Mouse (Mus musculus) CH12.LX (cell line): ENCODE data around the gene Clcn6. TPM values are rescaled to one million over a fixed set of nuclear protein-coding genes. Genes with fewer than 3 reads are reported as not detected.

Source experiments
- DNase-seq: peaks from one replicate; pipeline ENCODE4 v3.0.0-alpha.2; 2013; ENCODE audit errors: extremely low read depth
- H3K27ac ChIP-seq: 2 replicates; pipeline ENCODE4 v1.5.1; 2012; ENCODE audit warnings: low read depth, mild to moderate bottlenecking, control low read depth, moderate library complexity; ENCODE audit not compliant: insufficient read depth
- H3K27me3 ChIP-seq: replicated peaks from 2 replicates; pipeline ENCODE3; 2012; ENCODE audit warnings: inconsistent platforms
- H3K36me3 ChIP-seq, 2 experiments: replicated peaks in 1 of 2; 2 replicates each; pipeline versions ENCODE3 to v1.6.1; 2012; ENCODE audit warnings: inconsistent platforms in 1 of 2, low read length in 1 of 2, mild to moderate bottlenecking in 1 of 2, mixed read lengths in 1 of 2, moderate library complexity in 1 of 2; ENCODE audit not compliant: control insufficient read depth in 1 of 2, insufficient read depth in 1 of 2
- H3K4me1 ChIP-seq, 2 experiments: 2 replicates each; pipeline ENCODE4 v1.6.1; 2012; ENCODE audit warnings: inconsistent platforms in 1 of 2, moderate library complexity in 1 of 2; ENCODE audit not compliant: insufficient read depth in 2 of 2, control insufficient read depth in 1 of 2
- H3K4me2 ChIP-seq: 2 replicates; pipeline ENCODE4 v1.6.1; 2012; ENCODE audit warnings: low read depth, mild to moderate bottlenecking, control low read depth; ENCODE audit not compliant: poor library complexity, insufficient read depth, severe bottlenecking
- H3K4me3 ChIP-seq, 3 experiments: fragments of 150-350 bp in 1 of 3; sonication (generic) in 1 of 3; replicated peaks in 1 of 3; 2 replicates each; pipeline versions ENCODE3 to v1.5.1; 2011 to 2012; ENCODE audit warnings: low read depth in 2 of 3, low read length in 2 of 3, mild to moderate bottlenecking in 2 of 3, moderate library complexity in 2 of 3, control low read depth in 1 of 3, improper control_type of control experiment in 1 of 3, inconsistent platforms in 1 of 3, mixed read lengths in 1 of 3; ENCODE audit not compliant: poor library complexity in 1 of 3
- H3K79me2 ChIP-seq: replicated peaks from 2 replicates; pipeline ENCODE4 v1.6.1; 2012; ENCODE audit warnings: mild to moderate bottlenecking, moderate library complexity; ENCODE audit not compliant: control insufficient read depth, poor library complexity, insufficient read depth, severe bottlenecking; ENCODE audit errors: extremely low read depth
- H3K9ac ChIP-seq: 2 replicates; pipeline ENCODE4 v1.6.1; 2012; ENCODE audit warnings: low read depth, mild to moderate bottlenecking, control low read depth, moderate library complexity; ENCODE audit not compliant: insufficient read depth
- H3K9me3 ChIP-seq: replicated peaks from 2 replicates; pipeline ENCODE3; 2012; ENCODE audit warnings: low read length, inconsistent platforms, mixed read lengths
- BHLHE40 ChIP-seq: IDR thresholded peaks from 2 replicates; pipeline ENCODE4 v1.6.1; 2011; ENCODE audit warnings: mild to moderate bottlenecking, low read depth, low read length, improper control_type of control experiment
- CHD2 ChIP-seq: IDR thresholded peaks from 2 replicates; pipeline ENCODE4 v1.6.1; 2011; ENCODE audit warnings: low read length, improper control_type of control experiment
- CTCF ChIP-seq, 2 experiments: IDR thresholded peaks in 1 of 2; conservative IDR thresholded peaks in 1 of 2; 2 replicates each; pipeline ENCODE4 v1.5.1; 2011 to 2012; ENCODE audit warnings: low read depth in 2 of 2, low read length in 2 of 2, improper control_type of control experiment in 1 of 2, inconsistent platforms in 1 of 2, mild to moderate bottlenecking in 1 of 2, moderate library complexity in 1 of 2
- EP300 ChIP-seq: IDR thresholded peaks from 2 replicates; pipeline ENCODE4 v1.6.1; 2011; ENCODE audit warnings: low read length, improper control_type of control experiment
- ETS1 ChIP-seq: conservative IDR thresholded peaks from 2 replicates; pipeline ENCODE4 v1.6.1; 2012; ENCODE audit warnings: low read depth, mild to moderate bottlenecking, inconsistent platforms, low read length, improper control_type of control experiment, moderate library complexity
- GABPA ChIP-seq: IDR thresholded peaks from 2 replicates; pipeline ENCODE4 v1.6.1; 2012; ENCODE audit warnings: low read depth, low read length, improper control_type of control experiment, inconsistent platforms; ENCODE audit not compliant: insufficient replicate concordance
- HCFC1 ChIP-seq: IDR thresholded peaks from 2 replicates; pipeline ENCODE4 v1.6.1; 2012; ENCODE audit warnings: low read depth, mild to moderate bottlenecking, inconsistent platforms, low read length, improper control_type of control experiment
- IRF4 ChIP-seq: IDR thresholded peaks from 2 replicates; pipeline ENCODE4 v1.6.1; 2014; ENCODE audit warnings: low read depth, mild to moderate bottlenecking, inconsistent platforms, low read length, improper control_type of control experiment
- KAT2A ChIP-seq: IDR thresholded peaks from 2 replicates; pipeline ENCODE4 v1.6.1; 2012; ENCODE audit warnings: low read length, improper control_type of control experiment, inconsistent platforms; ENCODE audit not compliant: insufficient replicate concordance
- MAFK ChIP-seq: IDR thresholded peaks from 2 replicates; pipeline ENCODE4 v1.6.1; 2011; ENCODE audit warnings: low read length, improper control_type of control experiment; ENCODE audit not compliant: insufficient replicate concordance
- MAX ChIP-seq: IDR thresholded peaks from 2 replicates; pipeline ENCODE4 v1.6.1; 2011; ENCODE audit warnings: low read length, improper control_type of control experiment
- MAZ ChIP-seq: IDR thresholded peaks from 2 replicates; pipeline ENCODE4 v1.6.1; 2012; ENCODE audit warnings: low read depth, mild to moderate bottlenecking, inconsistent platforms, low read length, improper control_type of control experiment, moderate library complexity
- MXI1 ChIP-seq: IDR thresholded peaks from 2 replicates; pipeline ENCODE4 v1.6.1; 2011; ENCODE audit warnings: mild to moderate bottlenecking, low read depth, low read length, improper control_type of control experiment
- PAX5 ChIP-seq: IDR thresholded peaks from 2 replicates; pipeline ENCODE4 v1.6.1; 2012; ENCODE audit warnings: low read length, inconsistent platforms, mixed read lengths
- RAD21 ChIP-seq: IDR thresholded peaks from 2 replicates; pipeline ENCODE4 v1.6.1; 2011; ENCODE audit warnings: low read depth, mild to moderate bottlenecking, low read length, improper control_type of control experiment, moderate library complexity
- SIN3A ChIP-seq: IDR thresholded peaks from 2 replicates; pipeline ENCODE4 v1.6.1; 2012; ENCODE audit warnings: low read length, improper control_type of control experiment, inconsistent platforms
- SMC3 ChIP-seq: IDR thresholded peaks from 2 replicates; pipeline ENCODE4 v1.6.1; 2011; ENCODE audit warnings: low read depth, low read length, improper control_type of control experiment
- TCF12 ChIP-seq: IDR thresholded peaks from 2 replicates; pipeline ENCODE4 v1.6.1; 2014; ENCODE audit warnings: low read depth, mild to moderate bottlenecking, inconsistent platforms, low read length, improper control_type of control experiment
- UBTF ChIP-seq: IDR thresholded peaks from 2 replicates; pipeline ENCODE4 v1.6.1; 2012; ENCODE audit warnings: low read depth, mild to moderate bottlenecking, inconsistent platforms, low read length, improper control_type of control experiment, moderate library complexity
- USF1 ChIP-seq: IDR thresholded peaks from 2 replicates; pipeline ENCODE4 v1.6.1; 2014; ENCODE audit warnings: low read depth, mild to moderate bottlenecking, inconsistent platforms, low read length, improper control_type of control experiment
- ZC3H11A ChIP-seq: IDR thresholded peaks from 2 replicates; pipeline ENCODE4 v1.6.1; 2012; ENCODE audit warnings: low read depth, mild to moderate bottlenecking, inconsistent platforms, low read length, improper control_type of control experiment
- ZNF384 ChIP-seq: IDR thresholded peaks from 2 replicates; pipeline ENCODE4 v1.6.1; 2012; ENCODE audit warnings: low read depth, low read length, improper control_type of control experiment, inconsistent platforms
- dilution Hi-C: fragments of 300-500 bp; cut with MboI; formaldehyde crosslinking; loops from 2 replicates; pipeline ENCODE4 v1.14.3; 2020; ENCODE audit warnings: low sequenced_read_pairs; ENCODE audit not compliant: extremely low pct_unique_long_range_greater_than_20kb, extremely low pct_ligation_motif_present
- in situ Hi-C: fragments of 300-500 bp; cut with MboI; formaldehyde crosslinking; loops from 3 replicates; pipeline ENCODE4 v1.14.3; 2019; ENCODE audit warnings: low sequenced_read_pairs, low pct_ligation_motif_present, low pct_unique_long_range_greater_than_20kb, mixed read lengths
- polyA plus RNA-seq: library from polyadenylated mRNA; unstranded; fragments of >175 nt; gene quantifications from 2 replicates; pipeline ENCODE4 v1.2.1, GENCODE M21; 2012; ENCODE audit warnings: low read depth; ENCODE audit not compliant: insufficient read length
- total RNA-seq, 2 experiments: library from RNA; depleted of rRNA; stranded (reverse); fragments of 300-350 nt in 1 of 2; fragments of >200 nt in 1 of 2; gene quantifications; 2 replicates each; pipeline ENCODE4 v1.2.3; 2012 to 2014

The Clcn6 gene
- total and polyA plus RNA-seq, 3 experiments: 4.8 to 10.6 (median 5.7) TPM

GRCm38 (mm10) chr4:148074521-148075189 is 36.0 kb upstream of the Clcn6 start:
- Histone ChIP-seq H3K36me3 (peaks cover 2 to 9% of the 10 kb centered on the region in 2 experiments), H3K79me2 (no peaks in the 10 kb centered on the region), H3K4me3 (peak overlapping the region; percentile 17 to 29 (median 23)), H3K4me1 (peaks cover 15 to 23% of the 10 kb centered on the region in 2 experiments), H3K9me3 (no peaks in the 10 kb centered on the region), H3K27me3 (peaks cover 3% of the 10 kb centered on the region), H3K9ac (peak overlapping the region; percentile 35), H3K4me2 (peak overlapping the region; percentile 64), H3K27ac (no peak overlapping the region)
- dilution Hi-C loops (no loop called here), in situ Hi-C loops (no loop called here)
- DNase-seq: peak; percentile 39
- no peak for TF ChIP-seq MAFK
- peak; percentile 67 for TF ChIP-seq BHLHE40
- TF ChIP-seq RAD21: peak; percentile 12
- TF ChIP-seq UBTF: no peak
- peak; percentile 57; the same call in 1 of the 2 replicates for TF ChIP-seq MAX
- no peak for TF ChIP-seq USF1
- TF ChIP-seq SMC3: peak; percentile 31
- peak; percentile 96 for TF ChIP-seq ZNF384
- no peak for TF ChIP-seq MAZ
- peak in 1 of 2 experiments; percentile 64; a peak in 2 of 4 replicates for TF ChIP-seq CTCF (conservative IDR thresholded peaks at IDR 0.05 in 1 of 2, IDR thresholded peaks at IDR 0.05 in 1 of 2; ENCODE audit: low read depth in 2 of 2, low read length in 2 of 2)

GRCm38 (mm10) chr4:148071508-148071907 is 32.9 kb upstream of the Clcn6 start:
- H3K27ac ChIP-seq: no peak overlapping the region
- DNase-seq: peak; percentile 48
- H3K4me3 ChIP-seq: no peak overlapping the region
- H3K9ac ChIP-seq: no peak overlapping the region
- H3K4me2 ChIP-seq: no peak overlapping the region
- peaks cover 25 to 41% of the 10 kb centered on the region in 2 experiments for H3K4me1 ChIP-seq
- dilution Hi-C loops: no loop called here
- in situ Hi-C loops: no loop called here
- no peaks in the 10 kb centered on the region for H3K36me3 ChIP-seq
- no peaks in the 10 kb centered on the region for H3K79me2 ChIP-seq
- TF ChIP-seq SIN3A: 0 out of 2 replicates have a peak, but pooled peaks have one; percentile 41
- TF ChIP-seq KAT2A: no peak
- TF ChIP-seq SMC3: no peak
- TF ChIP-seq CTCF (conservative IDR thresholded peaks at IDR 0.05 in 1 of 2, IDR thresholded peaks at IDR 0.05 in 1 of 2; ENCODE audit: low read depth in 2 of 2, low read length in 2 of 2): no peak
- no peak for TF ChIP-seq GABPA
- no peak for TF ChIP-seq HCFC1
- TF ChIP-seq MAFK: no peak
- TF ChIP-seq MXI1: no peak; the same call in 1 of the 2 replicates
- TF ChIP-seq EP300: peak; percentile 37; the same call in 1 of the 2 replicates
- no peak for TF ChIP-seq IRF4
- TF ChIP-seq TCF12: peak; percentile 94
- TF ChIP-seq ZC3H11A: no peak
- no peak for TF ChIP-seq ZNF384
- peak; percentile 65 for TF ChIP-seq ETS1
- no peak for TF ChIP-seq PAX5
- TF ChIP-seq MAZ: 0 out of 2 replicates have a peak, but pooled peaks have one; percentile 43
- TF ChIP-seq CHD2: 0 out of 2 replicates have a peak, but pooled peaks have one; percentile 25
- no peaks in the 10 kb centered on the region for H3K9me3 ChIP-seq
- H3K27me3 ChIP-seq: peaks cover 3% of the 10 kb centered on the region
